Mouse (Mus musculus): ENCODE measurements around the gene Olfr722.
"Not testable (repeated sequence)": the region's sequence is repeated elsewhere in the genome, so short reads cannot be mapped to it uniquely, and the experiment has no call there.

Olfr722 gene

DNA sequence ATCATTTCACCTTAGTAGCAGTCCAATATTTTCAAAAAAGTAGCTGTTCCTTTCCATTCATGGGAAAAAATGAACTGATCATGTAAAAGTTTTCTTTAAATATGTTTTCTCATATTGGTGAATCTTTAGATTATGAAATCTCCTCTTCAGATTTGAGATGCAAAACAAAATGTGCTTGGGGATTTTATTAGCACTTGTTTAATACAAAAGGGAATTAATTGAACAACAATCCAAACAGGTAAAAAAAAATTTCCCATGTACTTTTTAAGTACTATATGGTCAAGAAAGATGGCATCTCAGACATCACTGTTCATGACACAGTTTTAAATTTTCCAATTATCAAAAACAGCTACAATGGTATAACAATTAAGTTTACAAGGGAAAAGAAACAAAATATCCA is at the start of gene Olfr722:
TSS of gene Olfr722 (minus strand) at position 101 of the 400 bp plus-strand sequence.
- DNase-seq, result no peak

GRCm38 (mm10) chr14:49931687-49932086 is 29.9 kb upstream of the Olfr722 start, which contains the start of gene Olfr723:
TSS of gene Olfr723 (minus strand) at chr14:49931787.
- not testable (repeated sequence) for DNase-seq

GRCm38 (mm10) chr14:49860387-49860786 is 41.4 kb downstream of the Olfr722 start:
- peak in 1 of 2 experiments; percentile 21 for DNase-seq
